Mouse (Mus musculus) ES-E14 (cell line): ENCODE results near the gene Hadhb.

ENCODE experiments used
- CHD2 ChIP-seq: IDR thresholded peaks from 2 replicates; pipeline ENCODE4 v1.6.1; 2014; ENCODE audit warnings: mild to moderate bottlenecking, low read depth, low read length, inconsistent platforms
- MAFK ChIP-seq: IDR thresholded peaks from 2 replicates; pipeline ENCODE4 v1.6.1; 2014; ENCODE audit warnings: mild to moderate bottlenecking, low read depth, low read length, inconsistent platforms; ENCODE audit not compliant: insufficient read depth

DNA sequence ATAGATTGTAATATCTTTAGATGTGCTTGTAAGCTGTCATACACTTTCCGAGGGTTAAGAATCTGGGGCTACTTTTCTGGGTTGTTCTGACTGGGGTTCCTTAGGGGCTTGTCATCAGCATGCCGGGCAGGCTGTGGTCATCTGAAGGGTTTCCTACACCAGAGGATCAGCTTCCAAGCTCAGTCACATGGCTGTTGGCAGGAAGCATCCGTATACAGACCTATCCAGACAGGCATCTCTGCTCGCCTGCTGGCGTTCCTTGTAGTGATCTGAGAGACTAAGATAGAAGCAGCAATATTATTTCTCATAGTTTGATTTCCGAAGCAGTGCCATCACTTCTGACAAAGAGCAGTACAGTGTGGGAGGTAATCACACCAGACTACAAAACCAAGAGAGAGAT is 4.6 kb downstream of the Hadhb start:
- TF ChIP-seq MAFK (no peak), CHD2 (no peak)
